9 mouse cellular contexts compared by ENCODE assay signal in the genomic region with DNA sequence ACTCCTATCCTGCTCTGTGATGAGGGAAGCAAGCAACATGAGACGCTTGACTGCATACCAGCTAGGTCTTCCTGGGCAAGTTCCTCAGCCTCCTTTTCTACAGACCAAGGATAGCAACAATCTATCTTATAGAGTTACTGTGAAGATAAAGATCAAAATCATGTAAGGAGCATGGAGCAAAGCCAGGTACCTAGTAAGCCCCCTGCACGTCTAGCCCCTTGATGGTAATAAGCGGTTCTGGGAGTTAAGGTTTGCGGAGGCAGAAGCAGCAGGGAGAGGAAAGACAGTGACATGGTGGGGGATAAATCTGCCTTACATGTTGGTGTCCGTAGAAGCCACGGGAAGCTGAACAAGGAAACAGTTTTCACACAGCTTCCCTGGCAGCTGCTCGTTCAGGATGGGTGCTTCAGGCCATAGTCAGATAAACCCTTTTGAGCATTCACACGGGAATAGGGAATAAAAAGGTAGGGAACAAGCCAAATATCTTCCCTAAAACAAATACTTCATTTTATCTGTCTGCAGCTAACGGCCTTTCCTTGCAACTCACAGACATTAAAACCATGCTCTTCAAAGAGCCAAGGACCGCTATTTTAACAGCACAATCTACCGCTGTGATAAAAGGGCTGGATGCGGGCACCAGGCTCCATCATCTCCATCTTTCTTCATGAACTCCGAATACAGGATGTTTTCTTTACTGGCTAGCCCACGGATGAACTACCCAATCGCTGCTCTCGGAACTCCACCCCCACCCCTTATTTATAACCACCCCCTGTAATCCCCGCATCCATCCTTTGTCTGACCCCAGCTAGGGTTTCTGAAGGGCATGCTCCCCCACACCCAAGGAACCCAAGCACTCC. TPM values are rescaled to one million over a fixed set of nuclear protein-coding genes. Genes with fewer than 3 reads are reported as not detected.
DNase-seq lines count a peak whose midpoint lies in the region; ATAC-seq and TF ChIP-seq lines count a peak whose summit lies in the region.
"Had no signal": no experiment of that assay in that cellular context is flagged by ENCODE, and none has a peak within 500 bp of the region (broad histone marks: within the 10 kb centered on the region; RNA-seq: fewer than 3 reads in every experiment).

No protein-coding gene starts in this region.

- H3K4me2 ChIP-seq in limb, embryonic 14.5 days (replicated peaks; ENCODE audit: low read depth, low read length, severe bottlenecking), result peak overlapping the region; percentile 51

- H3K27ac ChIP-seq in limb, embryonic 14.5 days (replicated peaks; ENCODE audit: low read depth, low read length), result no peak overlapping the region
- H3K27ac ChIP-seq: liver, embryonic 14.5 days had no signal

- no peaks in the 10 kb centered on the region; the same call in 1 of the 2 replicates for H3K27me3 ChIP-seq in limb, embryonic 14.5 days (ENCODE audit: control insufficient read depth, insufficient read depth, low read length)

- peak overlapping the region; percentile 24 for H3K4me3 ChIP-seq in limb, embryonic 14.5 days (replicated peaks; ENCODE audit: low read length)

- WGBS in limb, embryonic 14.5 days, result 21% methylated on average over 17 of the region's 17 CpGs

- peak; percentile 38 to 39 for DNase-seq in cerebellum, postnatal 25 days
- DNase-seq in cerebellum, adult 11 months, result no peak
- peak; percentile 24 for DNase-seq in retina, embryonic 14.5 days (ENCODE audit: low spot score)
- no peak for DNase-seq in retina, postnatal 1 day
- no peak for DNase-seq in limb, embryonic 14.5 days (ENCODE audit: low spot score)
- no peak for DNase-seq in ovary, adult 18-20 months (ENCODE audit: low spot score)
- no peak for DNase-seq in urinary bladder, postnatal 10 days (ENCODE audit: low spot score)

- peaks cover 8% of the 10 kb centered on the region; the same call in 1 of the 2 replicates for H3K4me1 ChIP-seq in limb, embryonic 14.5 days (ENCODE audit: control insufficient read depth, insufficient read depth, low read length)

- H3K36me3 ChIP-seq in limb, embryonic 14.5 days (ENCODE audit: control insufficient read depth, insufficient read depth, low read length), result peaks cover 14% of the 10 kb centered on the region

- ATAC-seq in limb, embryonic 14.5 days (ENCODE audit: low FRiP score, low read depth), result no peak
- no peak for ATAC-seq in erythroid progenitor cell, adult 5-6 weeks (replicated peaks; ENCODE audit: low FRiP score, poor library complexity, severe bottlenecking)

- TF ChIP-seq POLR2A in limb, embryonic 14.5 days (IDR thresholded peaks at IDR 0.05; ENCODE audit: borderline replicate concordance, extremely low read depth, insufficient read depth, insufficient read length), result no peak

- no peaks in the 10 kb centered on the region for H3K9me3 ChIP-seq in limb, embryonic 14.5 days (ENCODE audit: control insufficient read depth, low read length)

- no peak overlapping the region for H3K9ac ChIP-seq in limb, embryonic 14.5 days (ENCODE audit: low read depth, low read length, severe bottlenecking)
- H3K9ac ChIP-seq: liver, embryonic 14.5 days had no signal

RNA-seq across cellular contexts. Expression of gene Scg5, which starts 0.6 kb away (rescaled TPM):
- 0.63 and 0.84 TPM in 2 replicates for polyA plus RNA-seq in limb, embryonic 14.5 days (2012; rRNA removed)
- polyA plus RNA-seq in limb, embryonic 14.5 days (2014; fragmentation: Nextera tagmentation; extraction: Ambion mirVana), result 0.87 and 1.5 TPM in 2 replicates
- total RNA-seq in erythroid progenitor cell, adult 5-6 weeks (2015; ENCODE audit: low replicate concordance), result 3.2 and 8.4 TPM in 2 replicates
- 1.7 TPM in 1 of 2 replicates, not detected in the other for total RNA-seq in erythroid progenitor cell, adult 5-6 weeks (2017; ENCODE audit: low replicate concordance)

RNA-seq across cellular contexts. Expression of gene Arhgap11a, which starts 20.1 kb away (rescaled TPM):
- polyA plus RNA-seq in limb, embryonic 14.5 days (2012; rRNA removed), result 17.0 and 23.5 TPM in 2 replicates
- 4.2 and 4.6 TPM in 2 replicates for polyA plus RNA-seq in limb, embryonic 14.5 days (2014; fragmentation: Nextera tagmentation; extraction: Ambion mirVana)
- total RNA-seq in erythroid progenitor cell, adult 5-6 weeks (2015; ENCODE audit: low replicate concordance), result 97.7 and 118 TPM in 2 replicates
- 134 and 154 TPM in 2 replicates for total RNA-seq in erythroid progenitor cell, adult 5-6 weeks (2017; ENCODE audit: low replicate concordance)

Comparison
In these comparisons a context has a peak if more than half of its experiments do, and no peak if none do; other contexts are left out.
1. DNase-seq: peak in cerebellum, postnatal 25 days (2 of 2) and retina, embryonic 14.5 days (single experiment); none in cerebellum, adult 11 months (single experiment), retina, postnatal 1 day (single experiment), limb, embryonic 14.5 days (single experiment), ovary, adult 18-20 months (single experiment) and urinary bladder, postnatal 10 days (single experiment).